Mouse (Mus musculus) MEL (cell line): ENCODE data around the gene Khnyn. TPM values are rescaled to one million over a fixed set of nuclear protein-coding genes. Genes with fewer than 3 reads are reported as not detected.

Experiments used
- DNase-seq: peaks from one replicate; pipeline ENCODE4 v3.0.0; 2011; ENCODE audit warnings: low read depth, low spot score
- H3K27ac ChIP-seq: 2 replicates; pipeline ENCODE4 v1.5.1; 2012; ENCODE audit warnings: low read depth, mild to moderate bottlenecking, control low read depth, low read length, moderate library complexity; ENCODE audit not compliant: control insufficient read depth
- H3K27me3 ChIP-seq, 2 experiments: fragments of 150-350 bp in 1 of 2; sonication (generic) in 1 of 2; 2 replicates each; pipeline ENCODE4 v1.6.1; 2012; ENCODE audit warnings: low read length in 2 of 2, mild to moderate bottlenecking in 2 of 2, improper control_type of control experiment in 1 of 2, moderate library complexity in 1 of 2; ENCODE audit not compliant: insufficient read depth in 2 of 2, control insufficient read depth in 1 of 2
- H3K36me3 ChIP-seq, 2 experiments: 2 replicates each; pipeline ENCODE4 v1.6.1; 2012 to 2014; ENCODE audit warnings: low read length in 2 of 2, improper control_type of control experiment in 1 of 2, inconsistent platforms in 1 of 2, mild to moderate bottlenecking in 1 of 2; ENCODE audit not compliant: insufficient read depth in 2 of 2, control insufficient read depth in 1 of 2
- H3K4me1 ChIP-seq, 2 experiments: fragments of 150-350 bp in 1 of 2; sonication (generic) in 1 of 2; 2 replicates each; pipeline ENCODE4 v1.6.1; 2012; ENCODE audit warnings: low read length in 2 of 2, improper control_type of control experiment in 1 of 2, mild to moderate bottlenecking in 1 of 2; ENCODE audit not compliant: insufficient read depth in 2 of 2, control insufficient read depth in 1 of 2
- H3K4me3 ChIP-seq, 2 experiments: fragments of 150-350 bp in 1 of 2; sonication (generic) in 1 of 2; 2 replicates each; pipeline ENCODE4 v1.5.1; 2012; ENCODE audit warnings: low read depth in 2 of 2, low read length in 2 of 2, mild to moderate bottlenecking in 2 of 2, moderate library complexity in 2 of 2, control low read depth in 1 of 2, improper control_type of control experiment in 1 of 2; ENCODE audit not compliant: control insufficient read depth in 1 of 2, insufficient read depth in 1 of 2
- H3K79me2 ChIP-seq: 2 replicates; pipeline ENCODE4 v1.6.1; 2012; ENCODE audit warnings: mild to moderate bottlenecking, low read length, moderate library complexity; ENCODE audit not compliant: control insufficient read depth, poor library complexity, insufficient read depth
- H3K9ac ChIP-seq: 2 replicates; pipeline ENCODE4 v1.6.1; 2012; ENCODE audit warnings: low read depth, mild to moderate bottlenecking, control low read depth, low read length, moderate library complexity; ENCODE audit not compliant: control insufficient read depth, poor library complexity, severe bottlenecking
- H3K9me3 ChIP-seq: fragments of 150-350 bp; sonication (generic); replicated peaks from 2 replicates; pipeline ENCODE4 v1.6.1; 2012; ENCODE audit warnings: mild to moderate bottlenecking, low read length, improper control_type of control experiment, moderate library complexity; ENCODE audit not compliant: insufficient read depth
- BHLHE40 ChIP-seq: IDR thresholded peaks from 2 replicates; pipeline ENCODE4 v1.6.1; 2012; ENCODE audit warnings: low read depth, mild to moderate bottlenecking, inconsistent platforms, low read length, improper control_type of control experiment, borderline replicate concordance
- CTCF ChIP-seq, 3 experiments: IDR thresholded peaks in 2 of 3; conservative IDR thresholded peaks in 1 of 3; 2 replicates each; pipeline ENCODE4 v1.5.1; 2011 to 2012; ENCODE audit warnings: low read length in 3 of 3, low read depth in 2 of 3, mild to moderate bottlenecking in 2 of 3, improper control_type of control experiment in 1 of 3, inconsistent platforms in 1 of 3, mixed read lengths in 1 of 3, moderate library complexity in 1 of 3; ENCODE audit not compliant: control insufficient read depth in 1 of 3, insufficient read depth in 1 of 3, poor library complexity in 1 of 3, severe bottlenecking in 1 of 3
- E2F4 ChIP-seq: IDR thresholded peaks from 2 replicates; pipeline ENCODE4 v1.6.1; 2011; ENCODE audit warnings: low read depth, low read length, improper control_type of control experiment, borderline replicate concordance
- EP300 ChIP-seq, 2 experiments: IDR thresholded peaks; 2 replicates each; pipeline ENCODE4 v1.6.1; 2011; ENCODE audit warnings: improper control_type of control experiment in 2 of 2, low read length in 2 of 2, low read depth in 1 of 2, mild to moderate bottlenecking in 1 of 2
- ETS1 ChIP-seq: IDR thresholded peaks from 2 replicates; pipeline ENCODE4 v1.6.1; 2012; ENCODE audit warnings: low read depth, mild to moderate bottlenecking, inconsistent platforms, low read length, improper control_type of control experiment, moderate library complexity
- GABPA ChIP-seq: IDR thresholded peaks from 2 replicates; pipeline ENCODE4 v1.6.1; 2012; ENCODE audit warnings: low read depth, mild to moderate bottlenecking, inconsistent platforms, low read length, improper control_type of control experiment, moderate library complexity
- GATA1 ChIP-seq: IDR thresholded peaks from 2 replicates; pipeline ENCODE4 v1.6.1; 2011; ENCODE audit warnings: low read depth, low read length, improper control_type of control experiment
- HCFC1 ChIP-seq: IDR thresholded peaks from 2 replicates; pipeline ENCODE4 v1.6.1; 2012; ENCODE audit warnings: low read depth, mild to moderate bottlenecking, inconsistent platforms, low read length, improper control_type of control experiment, moderate library complexity
- KAT2A ChIP-seq: conservative IDR thresholded peaks from 2 replicates; pipeline ENCODE4 v1.6.1; 2012; ENCODE audit warnings: low read depth, low read length, improper control_type of control experiment, inconsistent platforms
- MAFK ChIP-seq: IDR thresholded peaks from 2 replicates; pipeline ENCODE4 v1.6.1; 2011; ENCODE audit warnings: low read depth, mild to moderate bottlenecking, low read length, improper control_type of control experiment, borderline replicate concordance
- MAX ChIP-seq: IDR thresholded peaks from 2 replicates; pipeline ENCODE4 v1.6.1; 2011; ENCODE audit warnings: low read length, improper control_type of control experiment
- MAZ ChIP-seq: IDR thresholded peaks from 2 replicates; pipeline ENCODE4 v1.6.1; 2012; ENCODE audit warnings: low read depth, mild to moderate bottlenecking, inconsistent platforms, low read length, improper control_type of control experiment
- MEF2A ChIP-seq: IDR thresholded peaks from 2 replicates; pipeline ENCODE4 v1.6.1; 2014; ENCODE audit warnings: low read depth, mild to moderate bottlenecking, inconsistent platforms, low read length, improper control_type of control experiment; ENCODE audit not compliant: poor library complexity, insufficient replicate concordance, severe bottlenecking; ENCODE audit errors: extremely low read depth
- MXI1 ChIP-seq: IDR thresholded peaks from 2 replicates; pipeline ENCODE4 v1.6.1; 2011; ENCODE audit warnings: mild to moderate bottlenecking, low read depth, low read length, improper control_type of control experiment
- NELFE ChIP-seq: IDR thresholded peaks from 2 replicates; pipeline ENCODE4 v1.6.1; 2011; ENCODE audit warnings: low read depth, low read length, improper control_type of control experiment
- POLR2AphosphoS2 ChIP-seq: IDR thresholded peaks from 2 replicates; pipeline ENCODE4 v1.6.1; 2011; ENCODE audit warnings: low read length, improper control_type of control experiment
- POLR2AphosphoS5 ChIP-seq: IDR thresholded peaks from 2 replicates; pipeline ENCODE4 v1.6.1; 2012; ENCODE audit warnings: low read depth, borderline replicate concordance, mild to moderate bottlenecking, inconsistent platforms, low read length, moderate library complexity, mixed read lengths
- SIN3A ChIP-seq: IDR thresholded peaks from 2 replicates; pipeline ENCODE4 v1.6.1; 2012; ENCODE audit warnings: low read length, improper control_type of control experiment, inconsistent platforms
- TAL1 ChIP-seq: IDR thresholded peaks from 2 replicates; pipeline ENCODE4 v1.6.1; 2012; ENCODE audit warnings: mild to moderate bottlenecking, inconsistent platforms, low read length, moderate library complexity, mixed read lengths
- TCF12 ChIP-seq: IDR thresholded peaks from 2 replicates; pipeline ENCODE4 v1.6.1; 2014; ENCODE audit warnings: low read depth, mild to moderate bottlenecking, inconsistent platforms, low read length, improper control_type of control experiment, moderate library complexity
- USF1 ChIP-seq: IDR thresholded peaks from 2 replicates; pipeline ENCODE4 v1.6.1; 2014; ENCODE audit warnings: low read depth, mild to moderate bottlenecking, inconsistent platforms, low read length, improper control_type of control experiment, moderate library complexity
- polyA plus RNA-seq, 2 experiments: library from polyadenylated mRNA; stranded (reverse) in 1 of 2; unstranded in 1 of 2; fragments of >175 nt in 1 of 2; fragments of >200 nt in 1 of 2; gene quantifications; 2 replicates each; pipeline versions ENCODE4 v1.2.1 to v1.2.4; 2012; ENCODE audit warnings: low replicate concordance in 2 of 2, low read depth in 1 of 2; ENCODE audit not compliant: insufficient read length in 2 of 2, insufficient read depth in 1 of 2, missing spikeins in 1 of 2
- total RNA-seq: library from RNA; depleted of rRNA; stranded (reverse); fragments of 300-350 nt; gene quantifications from 2 replicates; pipeline ENCODE4 v1.2.3, GENCODE M21; 2012

Khnyn gene
- total and polyA plus RNA-seq, 3 experiments, result 5.2 to 13.3 TPM; not detected in 1

DNA sequence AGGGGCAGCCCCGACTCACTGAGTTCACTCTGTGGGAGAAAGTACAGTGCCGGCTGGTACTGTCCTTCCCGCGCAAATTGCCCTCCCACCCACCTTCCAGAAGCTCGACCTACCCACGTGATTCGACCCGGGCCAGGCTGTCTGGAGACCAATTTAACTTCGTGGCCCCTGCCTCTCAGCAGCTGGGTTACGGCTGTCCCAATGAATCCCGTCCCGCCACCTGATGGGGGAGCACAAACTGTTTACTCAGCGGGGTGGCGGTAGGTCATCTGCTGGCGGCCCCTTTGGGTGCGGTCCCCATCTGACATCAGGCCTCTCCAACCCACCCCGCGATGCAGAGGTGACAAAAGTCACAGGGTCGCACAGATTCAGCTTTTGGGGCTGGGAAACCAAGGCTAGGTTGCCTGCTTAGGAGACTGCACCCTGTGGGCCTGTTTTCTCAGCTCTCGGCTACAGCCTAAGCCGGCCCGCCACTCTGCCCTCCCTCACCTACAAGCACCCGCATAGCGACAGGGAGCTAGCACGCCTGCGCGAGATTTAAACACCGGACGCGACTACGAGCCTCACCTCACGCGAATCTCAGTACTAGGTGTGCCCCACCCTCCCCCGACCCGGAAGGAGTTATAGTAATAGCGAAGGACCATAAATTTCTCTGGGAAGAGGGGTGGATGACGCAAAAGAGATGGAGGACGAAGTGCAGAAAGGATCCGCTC lies 15.1 kb downstream of the Khnyn start, which contains the start of gene Sdr39u1:
Sdr39u1 (minus strand) TSS at position 593 of the 713 bp plus-strand sequence.
- H3K79me2 ChIP-seq, result no peaks in the 10 kb centered on the region
- H3K9ac ChIP-seq, result no peak within 1 kb of the TSS
- no peak within 1 kb of the TSS for H3K4me3 ChIP-seq
- TF ChIP-seq GATA1 (no peak), MAFK (no peak), MAZ (no peak), ETS1 (no peak), TAL1 (no peak)
- H3K27me3 ChIP-seq, result peaks cover 0 to 2% of the 10 kb centered on the region in 2 experiments; a peak in 1 of 4 replicates
- no peaks in the 10 kb centered on the region; a peak in 1 of 4 replicates for H3K36me3 ChIP-seq
- no peak within 1 kb of the TSS for H3K27ac ChIP-seq
- DNase-seq, result no peak
- no peaks in the 10 kb centered on the region for H3K9me3 ChIP-seq
- H3K4me1 ChIP-seq, result peaks cover 0 to 5% of the 10 kb centered on the region in 2 experiments; a peak in 2 of 4 replicates

DNA sequence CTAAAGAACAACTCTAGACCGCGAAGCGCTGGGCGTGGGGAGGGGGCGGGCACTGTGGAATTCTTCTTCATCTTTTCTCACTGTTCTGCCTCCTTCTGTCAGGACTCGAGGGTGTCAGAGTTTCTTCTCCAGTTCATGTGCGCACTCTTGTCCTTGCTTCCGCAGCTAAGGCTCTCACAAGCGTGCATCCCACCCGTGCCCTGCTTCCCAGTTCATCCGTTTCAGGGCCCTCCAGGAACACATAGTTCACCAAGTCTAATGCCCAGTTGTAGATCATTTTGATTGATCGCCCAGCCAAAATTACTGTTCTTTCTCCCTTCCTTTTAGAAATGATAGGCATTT lies 15.6 kb downstream of the Khnyn start:
- no peak for DNase-seq
- Histone ChIP-seq H3K4me3 (no peak overlapping the region), H3K4me1 (peaks cover 0 to 5% of the 10 kb centered on the region in 2 experiments; a peak in 2 of 4 replicates)
- TF ChIP-seq TAL1, result no peak
- TF ChIP-seq TCF12, result no peak
- no peak for TF ChIP-seq NELFE
- TF ChIP-seq HCFC1, result no peak
- TF ChIP-seq KAT2A, result no peak
- TF ChIP-seq SIN3A, result no peak
- no peak for TF ChIP-seq MEF2A
- TF ChIP-seq POLR2AphosphoS2, result no peak
- TF ChIP-seq E2F4, result no peak
- no peak for TF ChIP-seq GATA1
- no peak for TF ChIP-seq EP300 (IDR thresholded peaks at IDR 0.05; ENCODE audit: low read depth in 1 of 2, low read length in 2 of 2)
- TF ChIP-seq CTCF (IDR thresholded peaks at IDR 0.05 in 2 of 3, conservative IDR thresholded peaks at IDR 0.05 in 1 of 3; ENCODE audit: control insufficient read depth in 1 of 3, insufficient read depth in 1 of 3, low read depth in 2 of 3, low read length in 3 of 3, poor library complexity in 1 of 3, severe bottlenecking in 1 of 3), result no peak
- TF ChIP-seq MAX, result no peak
- no peak for TF ChIP-seq POLR2AphosphoS5
- no peak for TF ChIP-seq BHLHE40
- TF ChIP-seq ETS1, result no peak
- TF ChIP-seq USF1, result no peak
- TF ChIP-seq GABPA, result no peak
- no peak for TF ChIP-seq MXI1
- TF ChIP-seq, all 39 proteins: peak for 0
- no peaks in the 10 kb centered on the region for H3K79me2 ChIP-seq
- H3K9ac ChIP-seq, result no peak overlapping the region
- no peaks in the 10 kb centered on the region for H3K36me3 ChIP-seq
- H3K9me3 ChIP-seq, result no peaks in the 10 kb centered on the region
- H3K27me3 ChIP-seq, result peaks cover 0 to 2% of the 10 kb centered on the region in 2 experiments; a peak in 1 of 4 replicates
- H3K27ac ChIP-seq, result no peak overlapping the region
